Mouse (Mus musculus) retina, embryonic 14.5 days (tissue): ENCODE data around the gene Sbf2.
"Not testable (repeated sequence)": the region's sequence is repeated elsewhere in the genome, so short reads cannot be mapped to it uniquely, and the experiment has no call there.

Experiments used
- DNase-seq: peaks from one replicate; pipeline ENCODE4 v3.0.0-alpha.2; 2015; ENCODE audit warnings: low spot score

Sbf2 gene

GRCm38 (mm10) chr7:110583705-110584104 is 31.0 kb downstream of the Sbf2 start:
- no peak for DNase-seq

GRCm38 (mm10) chr7:110565815-110566549 is 48.7 kb downstream of the Sbf2 start:
- no peak for DNase-seq

- no peak for DNase-seq
Observed at GRCm38 (mm10) chr7:110561647-110562046, 53.1 kb downstream of the Sbf2 start.

- DNase-seq: no peak
Observed at GRCm38 (mm10) chr7:110557001-110557400, 57.7 kb downstream of the Sbf2 start.

- no peak for DNase-seq
Observed at GRCm38 (mm10) chr7:110556221-110556620, 58.5 kb downstream of the Sbf2 start.

GRCm38 (mm10) chr7:110555260-110555659 is 59.5 kb downstream of the Sbf2 start:
- no peak for DNase-seq

GRCm38 (mm10) chr7:110548268-110548667 is 66.5 kb downstream of the Sbf2 start:
- peak; percentile 37 for DNase-seq

GRCm38 (mm10) chr7:110543341-110543740 is 71.4 kb downstream of the Sbf2 start:
- DNase-seq: no peak

- DNase-seq: no peak
Observed at GRCm38 (mm10) chr7:110539266-110539665, 75.5 kb downstream of the Sbf2 start.

GRCm38 (mm10) chr7:110530295-110530694 is 84.4 kb downstream of the Sbf2 start:
- DNase-seq: not testable (repeated sequence)

GRCm38 (mm10) chr7:110525090-110525775 is 89.5 kb downstream of the Sbf2 start:
- DNase-seq: no peak

GRCm38 (mm10) chr7:110516241-110517220 is 98.2 kb downstream of the Sbf2 start:
- DNase-seq: no peak

GRCm38 (mm10) chr7:110514131-110514530 is 100.6 kb downstream of the Sbf2 start:
- DNase-seq: no peak

GRCm38 (mm10) chr7:110498653-110499052 is 116.1 kb downstream of the Sbf2 start:
- no peak for DNase-seq

- DNase-seq: no peak
Observed at GRCm38 (mm10) chr7:110491038-110491437, 123.7 kb downstream of the Sbf2 start.

- DNase-seq: no peak
Observed at GRCm38 (mm10) chr7:110485051-110485450, 129.7 kb downstream of the Sbf2 start.

- DNase-seq: no peak
Observed at GRCm38 (mm10) chr7:110470987-110471386, 143.7 kb downstream of the Sbf2 start.

GRCm38 (mm10) chr7:110463471-110463870 is 151.3 kb downstream of the Sbf2 start:
- DNase-seq: no peak

- DNase-seq: peak; percentile 70
Observed at GRCm38 (mm10) chr7:110432301-110432700, 182.4 kb downstream of the Sbf2 start.

- DNase-seq: no peak
Observed at GRCm38 (mm10) chr7:110416318-110416717, 198.4 kb downstream of the Sbf2 start.

GRCm38 (mm10) chr7:110414276-110414675 is 200.4 kb downstream of the Sbf2 start:
- DNase-seq: no peak

- no peak for DNase-seq
Observed at GRCm38 (mm10) chr7:110402092-110402491, 212.6 kb downstream of the Sbf2 start.
